Mouse (Mus musculus) macrophage (primary cell): Measurements from ENCODE around the gene Enpp1. TPM values are rescaled to one million over a fixed set of nuclear protein-coding genes. Genes with fewer than 3 reads are reported as not detected.

Source experiments
- H3K27ac ChIP-seq: fragments of 350-480 bp; formaldehyde crosslinking; 2 replicates; pipeline ENCODE4 v1.9.0; 2021
- H3K36me3 ChIP-seq: fragments of 350-480 bp; formaldehyde crosslinking; 2 replicates; pipeline ENCODE4 v1.9.0; 2021; ENCODE audit errors: inconsistent target
- H3K4me3 ChIP-seq: fragments of 350-480 bp; formaldehyde crosslinking; 2 replicates; pipeline ENCODE4 v1.9.0; 2021; ENCODE audit errors: inconsistent target
- H3K79me2 ChIP-seq: fragments of 350-480 bp; formaldehyde crosslinking; 2 replicates; pipeline ENCODE4 v1.9.0; 2021; ENCODE audit errors: inconsistent target
- WGBS: methylation state at CpG from one replicate; pipeline ENCODE4 v1.1.7; 2026; ENCODE audit warnings: inconsistent platforms; ENCODE audit not compliant: missing documents; 5-methylcytosine and 5-hydroxymethylcytosine counted together
- polyA plus RNA-seq: library from polyadenylated mRNA; stranded (reverse); fragments of 250-400 nt; gene quantifications from 3 replicates; pipeline ENCODE4 v1.2.4, GENCODE M21; 2018; ENCODE audit warnings: inconsistent platforms

The Enpp1 gene
- polyA plus RNA-seq, 1 experiment from 2014 or later = 14.4 TPM

- 93% methylated on average over 7 of the region's 7 CpGs for whole genome bisulfite sequencing
- Histone ChIP-seq H3K27ac (no peak overlapping the region), H3K79me2 (no peaks in the 10 kb centered on the region), H3K4me3 (no peak overlapping the region), H3K36me3 (no peaks in the 10 kb centered on the region)
These were observed 29.3 kb downstream of the Enpp1 start for GRCm38 (mm10) chr10:24682518-24683104.

DNA sequence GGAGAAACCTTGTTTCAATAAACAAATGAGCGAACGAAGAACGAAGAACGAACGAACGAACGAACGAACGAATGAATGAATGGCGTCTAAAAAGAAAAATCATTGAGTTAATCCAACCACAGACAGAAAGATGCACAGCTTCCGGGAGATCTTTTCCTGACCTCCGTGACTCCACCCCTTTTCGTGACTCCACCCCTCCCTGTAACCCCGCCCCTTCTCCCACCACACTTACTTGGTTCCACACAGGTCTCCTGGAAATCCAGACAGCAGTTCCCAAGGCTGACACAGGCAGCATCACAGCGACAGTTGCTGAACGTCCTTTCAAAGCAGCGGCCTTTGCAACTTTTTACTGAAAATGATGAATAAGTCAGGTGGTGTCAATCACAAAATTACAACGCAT is 34.3 kb downstream of the Enpp1 start:
- no peak overlapping the region for H3K4me3 ChIP-seq
- no peaks in the 10 kb centered on the region for H3K79me2 ChIP-seq
- no peaks in the 10 kb centered on the region for H3K36me3 ChIP-seq
- 91% methylated on average over 18 of the region's 18 CpGs for WGBS
- H3K27ac ChIP-seq = no peak overlapping the region

GRCm38 (mm10) chr10:24674261-24674660 is 37.7 kb downstream of the Enpp1 start:
- 97% methylated on average over 6 of the region's 6 CpGs for WGBS
- Histone ChIP-seq H3K79me2 (no peaks in the 10 kb centered on the region), H3K27ac (no peak overlapping the region), H3K4me3 (no peak overlapping the region), H3K36me3 (no peaks in the 10 kb centered on the region)

- no peak overlapping the region for H3K4me3 ChIP-seq
- WGBS = 96% methylated on average over 2 of the region's 2 CpGs
- no peak overlapping the region for H3K27ac ChIP-seq
- H3K36me3 ChIP-seq = no peaks in the 10 kb centered on the region
- no peaks in the 10 kb centered on the region for H3K79me2 ChIP-seq
These were observed 39.0 kb downstream of the Enpp1 start for GRCm38 (mm10) chr10:24672948-24673347.

GRCm38 (mm10) chr10:24670548-24670947 is 41.4 kb downstream of the Enpp1 start:
- Histone ChIP-seq H3K27ac (no peak overlapping the region), H3K4me3 (no peak overlapping the region), H3K79me2 (no peaks in the 10 kb centered on the region), H3K36me3 (no peaks in the 10 kb centered on the region)
- WGBS = 91% methylated on average over 6 of the region's 6 CpGs

DNA sequence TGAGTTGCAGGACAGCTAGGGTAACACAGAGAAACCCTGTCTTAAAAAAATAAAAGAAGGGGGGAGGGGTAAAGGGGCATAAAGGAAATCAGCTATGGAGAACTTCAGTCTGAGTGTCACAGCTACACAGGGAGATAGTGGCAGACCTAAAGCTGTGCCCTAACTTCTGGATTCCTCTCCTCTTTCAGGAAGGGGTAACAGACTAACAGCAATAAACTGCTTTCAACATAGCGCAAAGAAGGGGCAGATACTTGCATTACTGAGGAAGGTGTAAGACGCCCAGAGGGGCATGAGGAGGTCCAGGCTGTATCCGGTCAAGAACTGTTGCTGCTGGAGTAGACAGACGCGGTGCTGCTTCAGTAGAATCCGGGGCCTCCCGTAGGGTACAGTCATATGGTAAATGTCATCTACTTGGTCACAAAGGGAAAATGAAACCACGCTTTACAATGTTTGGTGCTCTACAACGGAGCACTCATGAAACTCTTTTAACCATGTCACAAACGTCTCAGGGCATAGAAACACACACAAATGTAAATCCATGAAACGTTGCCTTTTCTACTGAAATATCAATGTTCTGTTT is 60.9 kb downstream of the Enpp1 start:
- no peak overlapping the region for H3K4me3 ChIP-seq
- 84% methylated on average over 11 of the region's 11 CpGs for WGBS
- H3K79me2 ChIP-seq = no peaks in the 10 kb centered on the region
- H3K36me3 ChIP-seq = no peaks in the 10 kb centered on the region
- no peak overlapping the region for H3K27ac ChIP-seq

GRCm38 (mm10) chr10:24647996-24648738 is 63.8 kb downstream of the Enpp1 start:
- 47% methylated on average over 6 of the region's 6 CpGs for WGBS
- H3K36me3 ChIP-seq = no peaks in the 10 kb centered on the region
- no peak overlapping the region for H3K4me3 ChIP-seq
- H3K79me2 ChIP-seq = no peaks in the 10 kb centered on the region
- H3K27ac ChIP-seq = no peak overlapping the region

GRCm38 (mm10) chr10:24645169-24645568 is 66.8 kb downstream of the Enpp1 start:
- H3K4me3 ChIP-seq = no peak overlapping the region
- H3K27ac ChIP-seq = no peak overlapping the region
- no peaks in the 10 kb centered on the region for H3K79me2 ChIP-seq
- 81% methylated on average over 8 of the region's 8 CpGs for WGBS
- H3K36me3 ChIP-seq = no peaks in the 10 kb centered on the region

DNA sequence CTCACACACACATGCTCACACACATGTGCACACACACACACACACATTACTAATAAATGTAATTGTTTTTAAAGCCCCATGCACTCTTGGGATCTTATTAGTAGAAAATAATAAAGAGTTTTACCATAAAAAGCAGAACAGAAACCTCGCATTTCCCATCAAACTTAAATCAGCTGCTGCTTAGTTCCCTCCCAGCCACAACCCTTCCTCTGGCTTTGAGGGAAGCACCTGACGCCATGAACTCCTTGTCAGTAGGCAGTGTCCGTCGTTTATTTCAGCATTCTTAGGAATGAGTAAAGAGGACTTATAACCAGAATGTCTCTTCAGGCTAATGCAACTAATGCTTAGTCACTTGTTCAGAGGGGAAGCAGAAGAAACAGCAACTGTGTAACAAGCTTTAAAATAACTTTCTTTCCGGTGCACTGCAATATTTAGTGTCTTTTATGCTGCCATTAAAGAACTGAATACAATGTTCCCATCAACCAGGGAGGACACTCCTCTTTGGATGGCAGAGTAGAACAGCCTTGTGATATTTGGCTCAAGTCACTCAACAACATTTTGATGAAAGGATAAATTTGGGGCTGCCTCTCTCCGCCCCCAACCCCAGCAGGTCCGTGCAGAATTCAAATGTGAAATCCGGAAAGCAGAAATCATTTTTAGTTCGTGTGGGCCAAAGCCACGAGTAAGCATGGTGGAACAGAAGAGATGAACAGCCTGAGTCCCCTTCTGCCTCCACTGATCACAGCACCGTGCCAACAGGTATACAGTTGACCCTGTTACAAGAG is 69.0 kb downstream of the Enpp1 start:
- H3K4me3 ChIP-seq = no peak overlapping the region; the same call in 1 of the 2 replicates
- no peaks in the 10 kb centered on the region for H3K36me3 ChIP-seq
- H3K27ac ChIP-seq = peak overlapping the region; percentile 87
- no peaks in the 10 kb centered on the region for H3K79me2 ChIP-seq
- WGBS = 15% methylated on average over 11 of the region's 11 CpGs

- H3K4me3 ChIP-seq = no peak overlapping the region
These were observed 70.4 kb downstream of the Enpp1 start for GRCm38 (mm10) chr10:24641416-24642140.

GRCm38 (mm10) chr10:24640186-24640875 is 71.6 kb downstream of the Enpp1 start:
- Histone ChIP-seq H3K36me3 (no peaks in the 10 kb centered on the region), H3K27ac (peak overlapping the region; percentile 87; the same call in 1 of the 2 replicates), H3K4me3 (no peak overlapping the region), H3K79me2 (no peaks in the 10 kb centered on the region)
- WGBS = 64% methylated on average over 6 of the region's 6 CpGs

More at GRCm38 (mm10) chr10:24641416-24642140, 70.4 kb downstream of the Enpp1 start:
- no peaks in the 10 kb centered on the region for H3K79me2 ChIP-seq
- WGBS = 21% methylated on average over 13 of the region's 14 CpGs
- no peaks in the 10 kb centered on the region for H3K36me3 ChIP-seq
- H3K27ac ChIP-seq = peak overlapping the region; percentile 87

GRCm38 (mm10) chr10:24639596-24639995 is 72.4 kb downstream of the Enpp1 start:
- no peak overlapping the region for H3K27ac ChIP-seq
- H3K4me3 ChIP-seq = no peak overlapping the region
- no peaks in the 10 kb centered on the region for H3K79me2 ChIP-seq
- no peaks in the 10 kb centered on the region for H3K36me3 ChIP-seq
- WGBS = 87% methylated on average over 7 of the region's 7 CpGs

- H3K27ac ChIP-seq = peak overlapping the region; percentile 27; the same call in 1 of the 2 replicates
- H3K36me3 ChIP-seq = no peaks in the 10 kb centered on the region
- H3K79me2 ChIP-seq = no peaks in the 10 kb centered on the region
- no peak overlapping the region for H3K4me3 ChIP-seq
- WGBS = 45% methylated on average over 10 of the region's 10 CpGs
These were observed 73.5 kb downstream of the Enpp1 start for GRCm38 (mm10) chr10:24638306-24639070.
